Mouse (Mus musculus) olfactory bulb, adult 2 months (tissue): ENCODE results near the gene Shc4. TPM values are rescaled to one million over a fixed set of nuclear protein-coding genes. Genes with fewer than 3 reads are reported as not detected.
A peak's percentile ranks its signal among the peaks of the same experiment; 100 is the strongest.

Experiments used
- H3K27ac ChIP-seq: fragments of 200-500 bp; 2 replicates; pipeline ENCODE4 v1.5.1; 2012; ENCODE audit warnings: low read depth, low read length; ENCODE audit not compliant: insufficient read depth
- H3K4me1 ChIP-seq: fragments of 200-500 bp; 2 replicates; pipeline ENCODE4 v1.6.1; 2012; ENCODE audit warnings: low read length; ENCODE audit not compliant: control insufficient read depth, insufficient read depth
- H3K4me3 ChIP-seq: fragments of 200-500 bp; 2 replicates; pipeline ENCODE4 v1.5.1; 2012; ENCODE audit warnings: mild to moderate bottlenecking, low read depth, low read length, moderate library complexity; ENCODE audit not compliant: insufficient read depth
- CTCF ChIP-seq: fragments of 200-500 bp; IDR thresholded peaks from 2 replicates; pipeline ENCODE4 v1.5.1; 2012; ENCODE audit warnings: low read depth, mild to moderate bottlenecking, low read length, moderate library complexity; ENCODE audit not compliant: insufficient read depth
- POLR2A ChIP-seq: fragments of 200-500 bp; IDR thresholded peaks from 2 replicates; pipeline ENCODE4 v1.6.1; 2012; ENCODE audit warnings: mild to moderate bottlenecking, low read depth, low read length, moderate library complexity; ENCODE audit not compliant: insufficient read depth
- WGBS: fragments of 180-500 bp; shearing (Covaris S2); methylation state at CpG from one replicate; pipeline ENCODE4 v1.1.7; 2018; 5-methylcytosine and 5-hydroxymethylcytosine counted together
- polyA plus RNA-seq: library from polyadenylated mRNA; stranded (reverse); fragments of >200 nt; gene quantifications from 2 replicates; pipeline ENCODE4 v1.2.4, GENCODE M21; 2012; ENCODE audit warnings: low replicate concordance; ENCODE audit not compliant: missing spikeins, insufficient read depth, insufficient read length

Gene Shc4
- polyA plus RNA-seq, 1 experiment = not detected

GRCm38 (mm10) chr2:125724546-125725114, 682 bp upstream of the Shc4 start:
- WGBS = 12% methylated on average over 16 of the region's 16 CpGs
- peaks cover 18% of the 10 kb centered on the region for H3K4me1 ChIP-seq
- H3K4me3 ChIP-seq = 0 out of 2 replicates have a peak overlapping the region, but pooled peaks have one; percentile 7
- TF ChIP-seq CTCF = no peak
- no peak for TF ChIP-seq POLR2A
- no peak overlapping the region for H3K27ac ChIP-seq

GRCm38 (mm10) chr2:125723408-125724085, 401 bp downstream of the Shc4 start:
- TF ChIP-seq CTCF = no peak
- TF ChIP-seq POLR2A = no peak
- no peak overlapping the region for H3K27ac ChIP-seq

GRCm38 (mm10) chr2:125723086-125723407, 901 bp downstream of the Shc4 start:
- H3K4me1 ChIP-seq = peaks cover 18% of the 10 kb centered on the region
- 9% methylated on average over 18 of the region's 18 CpGs for WGBS
- peak overlapping the region; percentile 40 for H3K4me3 ChIP-seq
- TF ChIP-seq POLR2A (no peak), CTCF (no peak)
- H3K27ac ChIP-seq = no peak overlapping the region

More at GRCm38 (mm10) chr2:125723408-125724085, 401 bp downstream of the Shc4 start:
- Histone ChIP-seq H3K4me3 (peak overlapping the region; percentile 40), H3K4me1 (peaks cover 18% of the 10 kb centered on the region)
- WGBS = 2% methylated on average over 34 of the region's 34 CpGs

GRCm38 (mm10) chr2:125716599-125716998, 7.3 kb downstream of the Shc4 start:
- no peak overlapping the region for H3K27ac ChIP-seq
- H3K4me1 ChIP-seq = no peaks in the 10 kb centered on the region
- 80% methylated on average over 8 of the region's 8 CpGs for WGBS
- TF ChIP-seq POLR2A (no peak), CTCF (no peak)
- H3K4me3 ChIP-seq = no peak overlapping the region

GRCm38 (mm10) chr2:125706510-125706921, 17.4 kb downstream of the Shc4 start:
- 42% methylated on average over 5 of the region's 5 CpGs for WGBS

GRCm38 (mm10) chr2:125704907-125705631, 18.9 kb downstream of the Shc4 start:
- Histone ChIP-seq H3K4me1 (peaks cover 3% of the 10 kb centered on the region), H3K27ac (no peak overlapping the region), H3K4me3 (no peak overlapping the region)
- WGBS = 57% methylated on average over 12 of the region's 12 CpGs
- TF ChIP-seq CTCF (no peak), POLR2A (no peak)

More at GRCm38 (mm10) chr2:125706510-125706921, 17.4 kb downstream of the Shc4 start:
- H3K27ac ChIP-seq = no peak overlapping the region
- peaks cover 3% of the 10 kb centered on the region for H3K4me1 ChIP-seq
- H3K4me3 ChIP-seq = no peak overlapping the region
- TF ChIP-seq CTCF (no peak), POLR2A (no peak)

- TF ChIP-seq POLR2A (no peak), CTCF (no peak)
- Histone ChIP-seq H3K4me1 (peaks cover 3% of the 10 kb centered on the region), H3K27ac (no peak overlapping the region), H3K4me3 (no peak overlapping the region)
- 89% methylated on average over 2 of the region's 2 CpGs for WGBS
Observed at GRCm38 (mm10) chr2:125702851-125703250, 21.1 kb downstream of the Shc4 start.

GRCm38 (mm10) chr2:125701606-125702005, 22.3 kb downstream of the Shc4 start:
- 90% methylated on average over 2 of the region's 2 CpGs for WGBS
- H3K27ac ChIP-seq = no peak overlapping the region
- TF ChIP-seq CTCF = no peak
- no peak for TF ChIP-seq POLR2A

GRCm38 (mm10) chr2:125696219-125696618, 27.7 kb downstream of the Shc4 start:
- no peak for TF ChIP-seq POLR2A
- no peak for TF ChIP-seq CTCF
- no peak overlapping the region for H3K4me3 ChIP-seq
- WGBS = 74% methylated on average over 2 of the region's 2 CpGs
- H3K4me1 ChIP-seq = no peaks in the 10 kb centered on the region
- no peak overlapping the region for H3K27ac ChIP-seq

More at GRCm38 (mm10) chr2:125701606-125702005, 22.3 kb downstream of the Shc4 start:
- Histone ChIP-seq H3K4me3 (no peak overlapping the region), H3K4me1 (peaks cover 3% of the 10 kb centered on the region)
